Mouse (Mus musculus) C2C12 (cell line): ENCODE results near the gene Fam161b. TPM values are rescaled to one million over a fixed set of nuclear protein-coding genes. Genes with fewer than 3 reads are reported as not detected.

Experiments used
- H3K27me3 ChIP-seq: one replicate; pipeline ENCODE4 v1.6.1; 2011; ENCODE audit not compliant: control insufficient read depth, insufficient read depth, insufficient read length
- H3K36me3 ChIP-seq: one replicate; pipeline ENCODE4 v1.6.1; 2011; ENCODE audit not compliant: control insufficient read depth, insufficient read depth
- H3K4me3 ChIP-seq: one replicate; pipeline ENCODE4 v1.5.1; 2011; ENCODE audit warnings: mild to moderate bottlenecking, control low read depth; ENCODE audit not compliant: poor library complexity, insufficient read depth, severe bottlenecking
- H3K79me2 ChIP-seq: one replicate; pipeline ENCODE4 v1.6.1; 2011; ENCODE audit not compliant: control insufficient read depth, insufficient read depth
- H3K79me3 ChIP-seq: one replicate; pipeline ENCODE4 v1.6.1; 2011; ENCODE audit warnings: low read depth, control low read depth
- H3ac ChIP-seq: one replicate; pipeline ENCODE3; 2011; ENCODE audit warnings: low read depth; ENCODE audit not compliant: control insufficient read depth, insufficient read length
- CEBPB ChIP-seq: IDR thresholded peaks from one replicate; pipeline ENCODE4 v1.6.1; 2011; ENCODE audit warnings: low read depth, mild to moderate bottlenecking, control low read depth, moderate library complexity
- CTCF ChIP-seq: IDR thresholded peaks from one replicate; pipeline ENCODE4 v1.5.1; 2011; ENCODE audit not compliant: control insufficient read depth, insufficient read depth, insufficient read length
- FOSL1 ChIP-seq: IDR thresholded peaks from one replicate; pipeline ENCODE4 v1.8.0; 2011; ENCODE audit warnings: mild to moderate bottlenecking, low read length; ENCODE audit not compliant: poor library complexity, insufficient read depth, severe bottlenecking
- MAX ChIP-seq: IDR thresholded peaks from one replicate; pipeline ENCODE4 v1.6.1; 2011; ENCODE audit warnings: mild to moderate bottlenecking, control low read depth
- MYOD1 ChIP-seq: IDR thresholded peaks from one replicate; pipeline ENCODE4 v1.6.1; 2011; ENCODE audit warnings: low read depth; ENCODE audit not compliant: control insufficient read depth, insufficient read length
- MYOG ChIP-seq: IDR thresholded peaks from one replicate; pipeline ENCODE4 v1.6.1; 2011; ENCODE audit not compliant: control insufficient read depth, insufficient read length; ENCODE audit errors: extremely low read depth
- USF1 ChIP-seq: IDR thresholded peaks from one replicate; pipeline ENCODE4 v1.6.1; 2011; ENCODE audit warnings: low read depth, mild to moderate bottlenecking, control low read depth, moderate library complexity
- polyA plus RNA-seq: library from polyadenylated mRNA; unstranded; fragments of >200 nt; fragmentation: generic; extraction: Trizol; gene quantifications from one replicate; pipeline ENCODE4 v1.2.1, GENCODE M21; 2012; ENCODE audit warnings: missing spikeins

Fam161b gene
- polyA plus RNA-seq, 1 experiment = 0.50 TPM

GRCm38 (mm10) chr12:84388097-84388496, 26.5 kb upstream of the Fam161b start:
- no peak overlapping the region for H3ac ChIP-seq
- H3K27me3 ChIP-seq = no peaks in the 10 kb centered on the region
- H3K4me3 ChIP-seq = no peak overlapping the region
- no peaks in the 10 kb centered on the region for H3K79me2 ChIP-seq
- no peak for TF ChIP-seq MYOG
- no peak for TF ChIP-seq MYOD1
- no peak for TF ChIP-seq MAX
- TF ChIP-seq FOSL1 = no peak
- TF ChIP-seq CTCF = no peak
- no peaks in the 10 kb centered on the region for H3K36me3 ChIP-seq
- H3K79me3 ChIP-seq = no peaks in the 10 kb centered on the region

DNA sequence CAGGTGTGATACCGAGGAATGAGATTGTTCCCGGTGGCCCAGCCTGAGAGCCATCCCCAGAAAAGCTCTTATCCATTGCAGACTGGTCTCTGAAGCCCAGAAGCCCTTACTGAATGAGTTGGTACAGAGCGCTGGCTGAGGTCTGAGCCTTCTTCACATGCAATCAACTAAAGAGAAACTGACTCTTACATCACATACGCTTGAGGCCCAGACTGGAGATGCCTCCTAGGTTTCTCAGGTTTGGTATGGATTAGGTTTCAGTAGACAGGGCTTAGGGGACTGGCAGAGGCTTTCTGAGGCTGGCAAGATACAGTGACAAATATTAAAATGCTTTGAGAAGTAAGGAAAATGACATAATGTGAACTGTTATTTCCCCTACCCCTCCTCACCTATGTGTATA, 23.8 kb upstream of the Fam161b start:
- Histone ChIP-seq H3K27me3 (no peaks in the 10 kb centered on the region), H3K36me3 (no peaks in the 10 kb centered on the region), H3K4me3 (no peak overlapping the region), H3ac (no peak overlapping the region), H3K79me2 (no peaks in the 10 kb centered on the region), H3K79me3 (no peaks in the 10 kb centered on the region)
- TF ChIP-seq CTCF (no peak), USF1 (no peak), MAX (no peak)

DNA sequence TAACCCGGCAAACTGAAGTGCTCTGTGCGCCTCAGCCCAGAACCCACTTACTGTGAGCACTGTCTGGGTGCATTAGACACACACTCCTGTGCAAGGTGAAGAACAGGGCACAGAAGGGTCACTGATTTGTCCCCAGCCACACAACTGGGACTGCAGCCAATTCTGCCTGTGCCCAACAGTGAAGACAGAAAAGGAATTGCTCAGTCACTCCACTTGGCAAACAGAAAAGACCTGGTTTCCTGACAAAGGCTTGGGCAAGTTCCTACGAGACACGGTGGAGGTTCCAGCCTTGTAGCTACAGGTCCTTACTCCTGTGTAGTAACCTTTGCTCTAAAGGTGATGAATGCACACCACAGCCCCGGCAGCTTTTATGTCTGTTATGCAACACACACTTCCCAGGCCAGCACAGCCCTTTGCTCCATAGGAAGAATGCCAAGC, 23.0 kb upstream of the Fam161b start:
- Histone ChIP-seq H3K79me2 (no peaks in the 10 kb centered on the region), H3ac (no peak overlapping the region), H3K79me3 (no peaks in the 10 kb centered on the region), H3K36me3 (no peaks in the 10 kb centered on the region), H3K27me3 (no peaks in the 10 kb centered on the region), H3K4me3 (no peak overlapping the region)
- no peak for TF ChIP-seq MYOD1
- TF ChIP-seq MAX = no peak
- TF ChIP-seq CEBPB = no peak
- TF ChIP-seq USF1 = no peak

- H3K79me3 ChIP-seq = no peaks in the 10 kb centered on the region
- no peak overlapping the region for H3ac ChIP-seq
- H3K36me3 ChIP-seq = no peaks in the 10 kb centered on the region
- no peaks in the 10 kb centered on the region for H3K27me3 ChIP-seq
- no peak for TF ChIP-seq MYOG
- TF ChIP-seq CTCF = no peak
- no peak for TF ChIP-seq FOSL1
- H3K4me3 ChIP-seq = no peak overlapping the region
- no peaks in the 10 kb centered on the region for H3K79me2 ChIP-seq
Measured at GRCm38 (mm10) chr12:84382369-84382768, 20.7 kb upstream of the Fam161b start.

DNA sequence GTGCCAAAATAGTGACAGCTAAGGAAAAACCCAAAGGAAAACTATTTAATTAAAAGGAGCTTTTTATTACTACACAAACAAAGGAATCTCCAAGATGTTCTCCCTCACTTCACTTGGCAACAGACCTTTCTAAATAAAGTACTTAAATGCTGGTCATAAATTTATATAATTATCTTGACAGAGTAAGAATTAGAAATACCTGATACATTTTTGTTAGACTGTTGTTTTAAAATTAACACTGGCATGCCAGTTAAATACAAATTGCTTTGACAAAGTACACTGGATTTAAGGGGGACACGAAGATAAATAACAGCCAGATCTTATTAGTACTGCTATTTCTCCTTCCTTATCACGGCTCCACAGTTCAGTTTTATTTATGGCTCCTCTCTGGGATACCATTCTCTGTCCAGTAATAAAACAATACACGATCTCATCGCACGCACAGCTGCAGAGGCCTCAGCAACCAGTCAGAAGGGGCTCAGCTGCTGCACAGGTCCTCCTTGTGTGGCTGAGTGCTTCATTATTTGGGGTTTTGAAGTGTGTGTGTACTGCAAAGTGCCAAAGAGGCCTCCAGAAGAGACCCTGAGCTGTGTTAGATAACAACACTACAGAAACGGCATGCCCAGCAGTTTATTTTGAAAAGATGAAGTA, 12.3 kb upstream of the Fam161b start:
- no peak overlapping the region for H3ac ChIP-seq
- no peaks in the 10 kb centered on the region for H3K27me3 ChIP-seq
- no peak overlapping the region for H3K4me3 ChIP-seq
- H3K36me3 ChIP-seq = peaks cover 45% of the 10 kb centered on the region
- TF ChIP-seq CTCF (no peak), MAX (no peak), FOSL1 (no peak), USF1 (no peak), MYOG (no peak), MYOD1 (no peak), CEBPB (no peak)
- H3K79me2 ChIP-seq = no peaks in the 10 kb centered on the region
- H3K79me3 ChIP-seq = no peaks in the 10 kb centered on the region

GRCm38 (mm10) chr12:84371647-84372046, 10.0 kb upstream of the Fam161b start:
- no peaks in the 10 kb centered on the region for H3K79me3 ChIP-seq
- no peak overlapping the region for H3K4me3 ChIP-seq
- H3K27me3 ChIP-seq = no peaks in the 10 kb centered on the region
- peaks cover 53% of the 10 kb centered on the region for H3K36me3 ChIP-seq
- H3K79me2 ChIP-seq = no peaks in the 10 kb centered on the region
- no peak overlapping the region for H3ac ChIP-seq
- no peak for TF ChIP-seq USF1
- no peak for TF ChIP-seq MAX
- TF ChIP-seq CTCF = no peak
- TF ChIP-seq CEBPB = no peak
- no peak for TF ChIP-seq FOSL1
- no peak for TF ChIP-seq MYOG
- no peak for TF ChIP-seq MYOD1
